Mouse (Mus musculus) CH12.LX (cell line): Measurements from ENCODE around the gene Capns1. TPM values are rescaled to one million over a fixed set of nuclear protein-coding genes. Genes with fewer than 3 reads are reported as not detected.

Experiments
- DNase-seq: peaks from one replicate; pipeline ENCODE4 v3.0.0-alpha.2; 2013; ENCODE audit errors: extremely low read depth
- H3K27ac ChIP-seq: 2 replicates; pipeline ENCODE4 v1.5.1; 2012; ENCODE audit warnings: low read depth, mild to moderate bottlenecking, control low read depth, moderate library complexity; ENCODE audit not compliant: insufficient read depth
- H3K27me3 ChIP-seq: replicated peaks from 2 replicates; pipeline ENCODE3; 2012; ENCODE audit warnings: inconsistent platforms
- H3K36me3 ChIP-seq, 2 experiments: replicated peaks in 1 of 2; 2 replicates each; pipeline versions ENCODE3 to v1.6.1; 2012; ENCODE audit warnings: inconsistent platforms in 1 of 2, low read length in 1 of 2, mild to moderate bottlenecking in 1 of 2, mixed read lengths in 1 of 2, moderate library complexity in 1 of 2; ENCODE audit not compliant: control insufficient read depth in 1 of 2, insufficient read depth in 1 of 2
- H3K4me1 ChIP-seq, 2 experiments: 2 replicates each; pipeline ENCODE4 v1.6.1; 2012; ENCODE audit warnings: inconsistent platforms in 1 of 2, moderate library complexity in 1 of 2; ENCODE audit not compliant: insufficient read depth in 2 of 2, control insufficient read depth in 1 of 2
- H3K4me2 ChIP-seq: 2 replicates; pipeline ENCODE4 v1.6.1; 2012; ENCODE audit warnings: low read depth, mild to moderate bottlenecking, control low read depth; ENCODE audit not compliant: poor library complexity, insufficient read depth, severe bottlenecking
- H3K4me3 ChIP-seq, 3 experiments: fragments of 150-350 bp in 1 of 3; sonication (generic) in 1 of 3; replicated peaks in 1 of 3; 2 replicates each; pipeline versions ENCODE3 to v1.5.1; 2011 to 2012; ENCODE audit warnings: low read depth in 2 of 3, low read length in 2 of 3, mild to moderate bottlenecking in 2 of 3, moderate library complexity in 2 of 3, control low read depth in 1 of 3, improper control_type of control experiment in 1 of 3, inconsistent platforms in 1 of 3, mixed read lengths in 1 of 3; ENCODE audit not compliant: poor library complexity in 1 of 3
- H3K79me2 ChIP-seq: replicated peaks from 2 replicates; pipeline ENCODE4 v1.6.1; 2012; ENCODE audit warnings: mild to moderate bottlenecking, moderate library complexity; ENCODE audit not compliant: control insufficient read depth, poor library complexity, insufficient read depth, severe bottlenecking; ENCODE audit errors: extremely low read depth
- H3K9ac ChIP-seq: 2 replicates; pipeline ENCODE4 v1.6.1; 2012; ENCODE audit warnings: low read depth, mild to moderate bottlenecking, control low read depth, moderate library complexity; ENCODE audit not compliant: insufficient read depth
- H3K9me3 ChIP-seq: replicated peaks from 2 replicates; pipeline ENCODE3; 2012; ENCODE audit warnings: low read length, inconsistent platforms, mixed read lengths
- CHD1 ChIP-seq: IDR thresholded peaks from 2 replicates; pipeline ENCODE4 v1.6.1; 2012; ENCODE audit warnings: low read depth, low read length, improper control_type of control experiment, inconsistent platforms
- CTCF ChIP-seq, 2 experiments: IDR thresholded peaks in 1 of 2; conservative IDR thresholded peaks in 1 of 2; 2 replicates each; pipeline ENCODE4 v1.5.1; 2011 to 2012; ENCODE audit warnings: low read depth in 2 of 2, low read length in 2 of 2, improper control_type of control experiment in 1 of 2, inconsistent platforms in 1 of 2, mild to moderate bottlenecking in 1 of 2, moderate library complexity in 1 of 2
- E2F4 ChIP-seq: IDR thresholded peaks from 2 replicates; pipeline ENCODE4 v1.6.1; 2011; ENCODE audit warnings: low read depth, low read length, improper control_type of control experiment; ENCODE audit not compliant: insufficient replicate concordance
- ELF1 ChIP-seq: IDR thresholded peaks from 2 replicates; pipeline ENCODE4 v1.6.1; 2014; ENCODE audit warnings: low read depth, mild to moderate bottlenecking, inconsistent platforms, low read length, improper control_type of control experiment
- EP300 ChIP-seq: IDR thresholded peaks from 2 replicates; pipeline ENCODE4 v1.6.1; 2011; ENCODE audit warnings: low read length, improper control_type of control experiment
- HCFC1 ChIP-seq: IDR thresholded peaks from 2 replicates; pipeline ENCODE4 v1.6.1; 2012; ENCODE audit warnings: low read depth, mild to moderate bottlenecking, inconsistent platforms, low read length, improper control_type of control experiment
- MAFK ChIP-seq: IDR thresholded peaks from 2 replicates; pipeline ENCODE4 v1.6.1; 2011; ENCODE audit warnings: low read length, improper control_type of control experiment; ENCODE audit not compliant: insufficient replicate concordance
- MAX ChIP-seq: IDR thresholded peaks from 2 replicates; pipeline ENCODE4 v1.6.1; 2011; ENCODE audit warnings: low read length, improper control_type of control experiment
- MAZ ChIP-seq: IDR thresholded peaks from 2 replicates; pipeline ENCODE4 v1.6.1; 2012; ENCODE audit warnings: low read depth, mild to moderate bottlenecking, inconsistent platforms, low read length, improper control_type of control experiment, moderate library complexity
- MYC ChIP-seq: IDR thresholded peaks from 2 replicates; pipeline ENCODE4 v1.6.1; 2011; ENCODE audit warnings: low read depth, mild to moderate bottlenecking, improper control_type of control experiment, low read length
- POLR2A ChIP-seq: IDR thresholded peaks from 2 replicates; pipeline ENCODE4 v1.6.1; 2011; ENCODE audit warnings: low read depth, mild to moderate bottlenecking, improper control_type of control experiment, low read length
- RAD21 ChIP-seq: IDR thresholded peaks from 2 replicates; pipeline ENCODE4 v1.6.1; 2011; ENCODE audit warnings: low read depth, mild to moderate bottlenecking, low read length, improper control_type of control experiment, moderate library complexity
- SIN3A ChIP-seq: IDR thresholded peaks from 2 replicates; pipeline ENCODE4 v1.6.1; 2012; ENCODE audit warnings: low read length, improper control_type of control experiment, inconsistent platforms
- SMC3 ChIP-seq: IDR thresholded peaks from 2 replicates; pipeline ENCODE4 v1.6.1; 2011; ENCODE audit warnings: low read depth, low read length, improper control_type of control experiment
- TBP ChIP-seq: conservative IDR thresholded peaks from 2 replicates; pipeline ENCODE4 v1.6.1; 2011; ENCODE audit warnings: low read depth, low read length, improper control_type of control experiment
- USF2 ChIP-seq: conservative IDR thresholded peaks from 2 replicates; pipeline ENCODE4 v1.6.1; 2011; ENCODE audit warnings: low read depth, low read length, improper control_type of control experiment
- ZC3H11A ChIP-seq: IDR thresholded peaks from 2 replicates; pipeline ENCODE4 v1.6.1; 2012; ENCODE audit warnings: low read depth, mild to moderate bottlenecking, inconsistent platforms, low read length, improper control_type of control experiment
- ZKSCAN1 ChIP-seq: IDR thresholded peaks from 2 replicates; pipeline ENCODE4 v1.6.1; 2012; ENCODE audit warnings: low read depth, inconsistent platforms, low read length, improper control_type of control experiment, borderline replicate concordance
- ZMIZ1 ChIP-seq: IDR thresholded peaks from 2 replicates; pipeline ENCODE4 v1.6.1; 2012; ENCODE audit warnings: low read depth, mild to moderate bottlenecking, inconsistent platforms, low read length, improper control_type of control experiment
- ZNF384 ChIP-seq: IDR thresholded peaks from 2 replicates; pipeline ENCODE4 v1.6.1; 2012; ENCODE audit warnings: low read depth, low read length, improper control_type of control experiment, inconsistent platforms
- dilution Hi-C: fragments of 300-500 bp; cut with MboI; formaldehyde crosslinking; loops from 2 replicates; pipeline ENCODE4 v1.14.3; 2020; ENCODE audit warnings: low sequenced_read_pairs; ENCODE audit not compliant: extremely low pct_unique_long_range_greater_than_20kb, extremely low pct_ligation_motif_present
- in situ Hi-C: fragments of 300-500 bp; cut with MboI; formaldehyde crosslinking; loops from 3 replicates; pipeline ENCODE4 v1.14.3; 2019; ENCODE audit warnings: low sequenced_read_pairs, low pct_ligation_motif_present, low pct_unique_long_range_greater_than_20kb, mixed read lengths
- polyA plus RNA-seq: library from polyadenylated mRNA; unstranded; fragments of >175 nt; gene quantifications from 2 replicates; pipeline ENCODE4 v1.2.1, GENCODE M21; 2012; ENCODE audit warnings: low read depth; ENCODE audit not compliant: insufficient read length
- total RNA-seq, 2 experiments: library from RNA; depleted of rRNA; stranded (reverse); fragments of 300-350 nt in 1 of 2; fragments of >200 nt in 1 of 2; gene quantifications; 2 replicates each; pipeline ENCODE4 v1.2.3; 2012 to 2014

Capns1 gene
- total and polyA plus RNA-seq, 3 experiments = 101 to 233 (median 219) TPM

DNA sequence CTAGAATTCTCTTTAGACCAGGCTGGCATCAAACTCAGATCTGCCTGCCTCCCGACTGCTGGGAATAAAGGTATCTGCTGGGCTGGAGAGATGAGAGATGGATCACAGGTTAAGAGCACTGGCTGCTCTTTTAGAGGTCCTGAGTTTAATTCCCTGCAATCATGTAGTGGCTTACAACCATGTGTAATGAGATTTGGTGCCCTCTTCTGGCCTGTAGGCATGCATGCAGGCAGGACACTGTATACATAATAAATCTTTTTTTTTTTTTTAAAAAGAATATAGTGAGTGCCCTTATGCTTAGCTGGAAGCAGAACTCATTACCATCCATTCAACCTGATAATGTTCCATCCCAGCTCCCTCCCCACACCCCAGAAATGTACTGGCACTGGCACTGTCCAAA, 44.6 kb downstream of the Capns1 start:
- no peak for DNase-seq
- Histone ChIP-seq H3K9ac (no peak overlapping the region), H3K27me3 (no peaks in the 10 kb centered on the region), H3K9me3 (peaks cover 79% of the 10 kb centered on the region), H3K4me2 (no peak overlapping the region), H3K27ac (no peak overlapping the region), H3K36me3 (peaks cover 19 to 66% of the 10 kb centered on the region in 2 experiments), H3K4me1 (no peaks in the 10 kb centered on the region), H3K79me2 (no peaks in the 10 kb centered on the region; the same call in 1 of the 2 replicates), H3K4me3 (no peak overlapping the region)
- dilution Hi-C loops (no loop called here), in situ Hi-C loops (no loop called here)
- TF ChIP-seq ZNF384 (0 out of 2 replicates have a peak, but pooled peaks have one; percentile 10), POLR2A (no peak), ZMIZ1 (no peak)

DNA sequence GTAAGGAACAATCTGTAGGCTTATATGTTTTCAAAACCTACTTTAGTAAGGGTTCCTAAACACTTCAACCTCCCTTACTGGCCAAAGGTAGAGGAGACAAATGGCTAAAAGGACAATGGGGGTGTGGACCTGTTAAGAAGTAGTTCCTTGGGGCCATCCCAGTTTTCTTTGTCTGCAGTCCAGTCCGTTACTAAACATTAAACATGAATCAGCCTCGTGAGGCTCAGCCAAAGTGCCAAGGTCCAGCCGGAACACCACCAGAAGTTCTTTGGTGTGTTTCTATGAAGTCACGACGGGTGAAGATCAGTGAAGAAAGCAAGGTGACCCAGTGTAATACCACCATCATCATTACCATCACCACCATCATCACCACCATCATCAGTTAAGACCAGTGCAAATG, 51.6 kb downstream of the Capns1 start:
- in situ Hi-C loops = no loop called here

DNA sequence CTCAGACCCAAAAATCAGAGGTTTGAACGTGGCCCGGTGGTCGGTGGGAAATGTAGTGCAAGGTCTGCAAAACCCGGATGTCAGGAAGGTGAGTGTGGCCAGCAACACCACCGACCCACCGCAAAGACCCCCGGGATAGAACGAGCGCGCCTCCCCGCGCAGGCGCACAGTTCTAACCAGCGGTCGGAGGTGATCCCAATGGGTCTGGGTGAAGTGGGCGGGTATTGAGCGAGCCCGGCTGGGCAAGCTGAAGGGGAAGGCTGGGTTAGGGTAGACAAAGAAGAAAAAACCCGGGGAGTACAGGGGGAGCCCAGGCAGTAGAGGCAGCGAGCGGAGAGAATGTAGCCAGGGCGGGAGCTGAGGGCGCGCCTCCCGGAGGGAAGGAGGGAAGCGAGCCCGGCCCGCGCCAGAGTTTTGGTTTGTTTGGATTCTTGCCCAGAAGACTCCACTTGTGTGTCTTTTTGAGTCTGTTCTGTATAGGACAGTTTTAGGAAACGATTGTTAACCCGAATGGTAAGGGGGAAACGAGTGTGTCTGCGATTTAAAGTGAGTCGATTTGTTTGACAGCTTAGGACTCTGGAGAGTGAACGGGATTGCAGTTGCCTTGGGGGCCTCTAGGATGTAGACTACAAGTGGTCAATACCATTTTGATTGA, 54.9 kb downstream of the Capns1 start:
- dilution Hi-C loops = no loop called here
- Histone ChIP-seq H3K79me2 (no peaks in the 10 kb centered on the region), H3K27ac (no peak overlapping the region), H3K27me3 (no peaks in the 10 kb centered on the region), H3K4me3 (no peak overlapping the region), H3K9ac (no peak overlapping the region), H3K9me3 (peaks cover 23% of the 10 kb centered on the region), H3K36me3 (peaks cover 10 to 69% of the 10 kb centered on the region in 2 experiments)
- no peak for DNase-seq
- no peak for TF ChIP-seq SMC3
- TF ChIP-seq, all 38 proteins: peak for 0
- H3K4me2 ChIP-seq = no peak overlapping the region
- in situ Hi-C loops = no loop called here
- no peaks in the 10 kb centered on the region for H3K4me1 ChIP-seq

More for the DNA sequence above, 51.6 kb downstream of the Capns1 start:
- peaks cover 6 to 62% of the 10 kb centered on the region in 2 experiments for H3K36me3 ChIP-seq
- no peaks in the 10 kb centered on the region for H3K79me2 ChIP-seq
- no peak overlapping the region for H3K9ac ChIP-seq
- no peak for DNase-seq
- H3K4me2 ChIP-seq = no peak overlapping the region
- dilution Hi-C loops = no loop called here
- H3K27me3 ChIP-seq = no peaks in the 10 kb centered on the region
- H3K4me1 ChIP-seq = no peaks in the 10 kb centered on the region
- H3K27ac ChIP-seq = no peak overlapping the region
- H3K4me3 ChIP-seq = no peak overlapping the region
- TF ChIP-seq ELF1 (no peak), HCFC1 (no peak), RAD21 (no peak), SIN3A (no peak), MAX (no peak), ZKSCAN1 (no peak), ZMIZ1 (no peak), ZC3H11A (no peak), E2F4 (no peak), MAFK (no peak), TBP (no peak), EP300 (no peak), MAZ (no peak), CHD1 (no peak), MYC (no peak), USF2 (no peak), CTCF (conservative IDR thresholded peaks at IDR 0.05 in 1 of 2, IDR thresholded peaks at IDR 0.05 in 1 of 2; ENCODE audit: low read depth in 2 of 2, low read length in 2 of 2) (no peak)
- peaks cover 44% of the 10 kb centered on the region for H3K9me3 ChIP-seq
